Mouse (Mus musculus) embryonic fibroblast, embryonic 13.5 days (primary cell): Measurements from ENCODE around the gene Ttc8.

Source experiments
- CTCF ChIP-seq: IDR thresholded peaks from 2 replicates; pipeline ENCODE4 v1.5.1; 2011; ENCODE audit warnings: mild to moderate bottlenecking, control low read depth, low read length, moderate library complexity, borderline replicate concordance; ENCODE audit not compliant: insufficient read depth
- POLR2A ChIP-seq: IDR thresholded peaks from 2 replicates; pipeline ENCODE4 v1.6.1; 2011; ENCODE audit warnings: low read depth, mild to moderate bottlenecking, control low read depth, low read length, moderate library complexity

DNA sequence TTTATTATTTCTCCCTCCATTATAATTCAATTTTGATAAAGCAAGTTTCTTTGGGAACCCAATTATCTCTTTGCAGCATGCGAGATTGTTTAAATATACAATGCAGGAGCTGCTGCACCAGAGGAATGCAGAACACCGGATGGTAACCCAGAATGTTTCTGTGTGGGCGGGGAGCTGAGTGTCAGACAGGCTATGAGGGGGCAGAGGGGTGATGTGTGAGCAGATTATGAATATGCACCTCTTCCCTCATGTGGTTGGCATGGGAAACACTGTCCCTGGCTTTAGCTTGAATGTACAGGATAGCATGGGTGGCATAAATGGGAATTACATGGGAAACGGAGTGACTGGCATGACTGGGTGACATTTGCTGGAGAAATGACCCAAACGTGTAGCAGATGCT, 108.3 kb downstream of the Ttc8 start:
- no peak for TF ChIP-seq CTCF
- TF ChIP-seq POLR2A: no peak
